Mouse (Mus musculus) fibroblast of lung, adult 2 months (primary cell): Measurements from ENCODE around the gene Ttc36.

Experiments
- DNase-seq: peaks from one replicate; pipeline ENCODE4 v3.0.0-alpha.2; 2011; ENCODE audit warnings: low read depth

Gene Ttc36

GRCm38 (mm10) chr9:44802808-44803450 is at the start of gene Ttc36:
Gene Ttc36 (minus strand): TSS chr9:44803072.
- no peak for DNase-seq

GRCm38 (mm10) chr9:44847446-44847845 is 44.6 kb upstream of the Ttc36 start:
- no peak for DNase-seq

- DNase-seq: no peak
Measured at GRCm38 (mm10) chr9:44841241-44841640, 38.4 kb upstream of the Ttc36 start.

- DNase-seq: peak; percentile 38
Measured at GRCm38 (mm10) chr9:44836439-44836838, 33.6 kb upstream of the Ttc36 start.

GRCm38 (mm10) chr9:44832356-44832755 is 29.5 kb upstream of the Ttc36 start:
- no peak for DNase-seq

- DNase-seq: no peak
Measured at GRCm38 (mm10) chr9:44830506-44830905, 27.6 kb upstream of the Ttc36 start.

GRCm38 (mm10) chr9:44828944-44829343 is 26.1 kb upstream of the Ttc36 start:
- DNase-seq: no peak

- no peak for DNase-seq
Measured at GRCm38 (mm10) chr9:44826660-44827059, 23.8 kb upstream of the Ttc36 start.

- DNase-seq: no peak
Measured at GRCm38 (mm10) chr9:44819920-44820827, 17.3 kb upstream of the Ttc36 start.

GRCm38 (mm10) chr9:44817522-44817921 is 14.7 kb upstream of the Ttc36 start:
- no peak for DNase-seq

GRCm38 (mm10) chr9:44814179-44814578 is 11.3 kb upstream of the Ttc36 start:
- DNase-seq: no peak

- DNase-seq: no peak
Measured at GRCm38 (mm10) chr9:44810316-44810715, 7.4 kb upstream of the Ttc36 start.

GRCm38 (mm10) chr9:44807778-44808177 is 4.9 kb upstream of the Ttc36 start:
- DNase-seq: no peak

GRCm38 (mm10) chr9:44807141-44807540 is 4.3 kb upstream of the Ttc36 start:
- DNase-seq: no peak

GRCm38 (mm10) chr9:44805536-44805935 is 2.7 kb upstream of the Ttc36 start:
- no peak for DNase-seq

- no peak for DNase-seq
Measured at GRCm38 (mm10) chr9:44804678-44805077, 1.8 kb upstream of the Ttc36 start.

- DNase-seq: no peak
Measured at GRCm38 (mm10) chr9:44801669-44802068, 1.2 kb downstream of the Ttc36 start.

- DNase-seq: no peak
Measured at GRCm38 (mm10) chr9:44799958-44800324, 2.9 kb downstream of the Ttc36 start.

- DNase-seq: peak; percentile 39
Measured at GRCm38 (mm10) chr9:44799102-44799957, 3.5 kb downstream of the Ttc36 start, which contains the start of gene Tmem25. Gene Tmem25 (minus strand): TSS chr9:44799307.

- no peak for DNase-seq
Measured at GRCm38 (mm10) chr9:44798298-44798697, 4.6 kb downstream of the Ttc36 start.

GRCm38 (mm10) chr9:44792842-44793241 is 10.0 kb downstream of the Ttc36 start:
- DNase-seq: no peak
